Mouse (Mus musculus) liver, embryonic 14.5 days (tissue): Measurements from ENCODE around the gene Tmem147.

ENCODE experiments used
- CTCF ChIP-seq: IDR thresholded peaks from 2 replicates; pipeline ENCODE4 v1.5.1; 2016; ENCODE audit warnings: antibody characterized with exemption, low read depth, control low read depth
- EP300 ChIP-seq: IDR thresholded peaks from 2 replicates; pipeline ENCODE4 v1.6.1; 2016; ENCODE audit warnings: antibody characterized with exemption, low read depth

DNA sequence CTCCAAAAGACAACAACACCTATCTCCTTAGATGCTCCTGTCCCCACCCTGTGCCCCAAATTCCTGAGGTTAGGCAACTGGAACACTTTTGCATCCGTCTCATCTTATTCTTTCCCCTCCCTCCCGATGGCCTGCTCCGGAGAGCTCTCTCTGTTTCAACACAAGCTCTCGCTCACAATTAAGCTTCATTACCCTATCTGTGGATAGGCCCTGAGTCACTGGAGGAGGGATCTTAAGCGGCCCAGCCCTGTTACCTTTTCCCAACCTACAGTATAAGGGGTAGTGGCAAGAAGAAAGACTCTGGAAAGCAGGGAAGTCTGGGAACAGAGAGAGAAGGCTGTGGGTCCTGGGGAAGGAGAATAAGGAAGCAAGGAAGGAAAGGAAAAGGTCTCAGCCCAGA, 34.1 kb upstream of the Tmem147 start, which contains the start of gene Dmkn:
- TF ChIP-seq CTCF (no peak), EP300 (no peak)
